Mouse (Mus musculus): Measurements from ENCODE around the gene Rgl2. TPM values are rescaled to one million over a fixed set of nuclear protein-coding genes. Genes with fewer than 3 reads are reported as not detected.

Gene Rgl2
- total RNA-seq, 2 experiments from 2014 or later = 46.9 to 71.0 TPM

Small RNA genes within 50 kb of the gene (microRNA-seq; reads per million reads assigned to microRNA genes)
- not detected for gene Gm27740

Other genes starting within 250 kb of the Rgl2 start
- gene Hnrnpm, start 242.7 kb upstream of the Rgl2 start, total RNA-seq (2021) = 100 to 1,000 TPM; 102 to 150 TPM
- gene March2, start 210.9 kb upstream of the Rgl2 start, total RNA-seq (2021) = 10 to 100 TPM; 90.2 to 97.0 TPM
- gene Rab11b, start 169.0 kb upstream of the Rgl2 start, total RNA-seq (2021) = 100 to 1,000 TPM; 328 to 372 TPM
- 1 to 10 TPM; 3.3 to 4.8 TPM for gene Angptl4, start 147.7 kb upstream of the Rgl2 start, total RNA-seq (2021)
- gene Kank3, start 119.0 kb upstream of the Rgl2 start, total RNA-seq (2021) = 10 to 100 TPM; 27.0 to 44.8 TPM
- 100 to 1,000 TPM; 651 to 708 TPM for gene Rps28, start 105.0 kb upstream of the Rgl2 start, total RNA-seq (2021)
- 100 to 1,000 TPM; 212 to 213 TPM for gene Ndufa7, start 105.0 kb upstream of the Rgl2 start, total RNA-seq (2021)
- gene Cd320, start 86.5 kb upstream of the Rgl2 start, total RNA-seq (2021) = 10 to 100 TPM; 24.8 to 27.5 TPM
- gene Gm7029, start 55.7 kb upstream of the Rgl2 start, total RNA-seq (2021) = not detected
- gene Kifc1, start 38.9 kb upstream of the Rgl2 start, total RNA-seq (2021) = 1 to 10 TPM; 2.4 to 3.1 TPM
- under 1 TPM; 0.70 to 0.96 TPM for gene Platr17, start 24.4 kb upstream of the Rgl2 start, total RNA-seq (2021)
- 10 to 100 TPM; 29.9 to 32.9 TPM for gene Daxx, start 20.1 kb upstream of the Rgl2 start, total RNA-seq (2021)
- gene Tapbp, start 13.6 kb upstream of the Rgl2 start, total RNA-seq (2021) = 10 to 100 TPM; 35.0 to 38.3 TPM
- 10 to 100 TPM; 29.4 to 40.1 TPM for gene Zbtb22, start 13.6 kb upstream of the Rgl2 start, total RNA-seq (2021)
- 10 to 100 TPM; 96.1 to 98.3 TPM for gene Pfdn6, start 10.8 kb downstream of the Rgl2 start, total RNA-seq (2021)
- 10 to 100 TPM; 12.6 to 15.0 TPM for gene Wdr46, start 11.1 kb downstream of the Rgl2 start, total RNA-seq (2021)
- 1 to 10 TPM; 5.5 to 6.7 TPM for gene B3galt4, start 21.9 kb downstream of the Rgl2 start, total RNA-seq (2021)
- 10 to 100 TPM; 84.5 to 87.0 TPM for gene Vps52, start 26.3 kb downstream of the Rgl2 start, total RNA-seq (2021)
- gene Rps18, start 26.5 kb downstream of the Rgl2 start, total RNA-seq (2021) = 100 to 1,000 TPM; 291 to 302 TPM
- gene H2-K1, start 70.8 kb downstream of the Rgl2 start, total RNA-seq (2021) = 10 to 100 TPM; 17.2 to 19.3 TPM
- 10 to 100 TPM; 33.5 to 35.9 TPM for gene Ring1, start 95.1 kb downstream of the Rgl2 start, total RNA-seq (2021)
- 10 to 100 TPM; 35.7 to 36.6 TPM for gene H2-Ke6, start 98.5 kb downstream of the Rgl2 start, total RNA-seq (2021)
- 100 to 1,000 TPM; 101 to 105 TPM for gene Slc39a7, start 102.1 kb downstream of the Rgl2 start, total RNA-seq (2021)
- 10 to 100 TPM; 81.9 to 87.8 TPM for gene Rxrb, start 102.3 kb downstream of the Rgl2 start, total RNA-seq (2021)
- 10 to 100 TPM; 15.1 to 16.3 TPM for gene Col11a2, start 109.9 kb downstream of the Rgl2 start, total RNA-seq (2021)
- under 1 TPM in 1 of 2 experiments, not detected in 1; 0.79 TPM for gene H2-Oa, start 162.8 kb downstream of the Rgl2 start, total RNA-seq (2021)
- gene H2-DMa, start 190.0 kb downstream of the Rgl2 start, total RNA-seq (2021) = 10 to 100 TPM; 26.1 to 28.5 TPM
- 100 to 1,000 TPM; 183 to 189 TPM for gene Brd2, start 193.1 kb downstream of the Rgl2 start, total RNA-seq (2021)
- gene H2-DMb2, start 213.8 kb downstream of the Rgl2 start, total RNA-seq (2021) = under 1 TPM; 0.59 to 0.93 TPM
- 1 to 10 TPM in 1 of 2 experiments, under 1 TPM in 1; 0.94 to 1.1 TPM for gene H2-DMb1, start 223.5 kb downstream of the Rgl2 start, total RNA-seq (2021)

Data from left cerebral cortex, postnatal 36 days (tissue).